Mouse (Mus musculus): ENCODE measurements at regions not wholly inside any gene's neighbourhood (a gene's known extent, or its start where the extent isn't known, plus 50 kb on each side); places are given as distances from the start of the nearest gene placed in this dataset.

GRCm38 (mm10) chr4:53264501-53264900 lies 104.8 kb upstream of the Abca1 start (continued):
- peak; percentile 82 for TF ChIP-seq SIN3A (IDR thresholded peaks at IDR 0.05; ENCODE audit: low read length)

GRCm38 (mm10) chr4:53263776-53264175 lies 104.1 kb upstream of the Abca1 start:
- Histone ChIP-seq H3K36me3 (ENCODE audit: control insufficient read depth in 1 of 2, insufficient read depth in 2 of 2, low read length in 2 of 2) (peaks cover 2 to 38% of the 10 kb centered on the region in 2 experiments), H3K9me3 (replicated peaks; ENCODE audit: insufficient read depth, low read length) (no peaks in the 10 kb centered on the region), H3K27me3 (ENCODE audit: control insufficient read depth in 1 of 2, insufficient read depth in 2 of 2, low read length in 2 of 2) (no peaks in the 10 kb centered on the region), H3K4me3 (ENCODE audit: control insufficient read depth in 1 of 2, insufficient read depth in 1 of 2, low read depth in 2 of 2, low read length in 2 of 2) (no peak overlapping the region), H3K79me2 (ENCODE audit: control insufficient read depth, insufficient read depth, low read length, poor library complexity) (peaks cover 24% of the 10 kb centered on the region), H3K4me1 (ENCODE audit: control insufficient read depth in 1 of 2, insufficient read depth in 2 of 2, low read length in 2 of 2) (peaks cover 12 to 42% of the 10 kb centered on the region in 2 experiments), H3K9ac (ENCODE audit: control insufficient read depth, low read depth, low read length, poor library complexity, severe bottlenecking) (peak overlapping the region; percentile 36), H3K27ac (ENCODE audit: control insufficient read depth, low read depth, low read length) (peak overlapping the region; percentile 89)
- TF ChIP-seq ZKSCAN1 (IDR thresholded peaks at IDR 0.05; ENCODE audit: low read depth, low read length): no peak
- TF ChIP-seq UBTF (IDR thresholded peaks at IDR 0.05; ENCODE audit: borderline replicate concordance, insufficient read depth, low read depth, low read length): no peak
- TF ChIP-seq CHD1 (IDR thresholded peaks at IDR 0.05; ENCODE audit: low read depth, low read length): no peak
- DNase-seq (ENCODE audit: low read depth, low spot score): peak; percentile 28

- no peak for DNase-seq (ENCODE audit: low read depth, low spot score)
- Histone ChIP-seq H3K9ac (ENCODE audit: control insufficient read depth, low read depth, low read length, poor library complexity, severe bottlenecking) (no peak overlapping the region), H3K36me3 (ENCODE audit: control insufficient read depth in 1 of 2, insufficient read depth in 2 of 2, low read length in 2 of 2) (peaks cover 2 to 25% of the 10 kb centered on the region in 2 experiments), H3K27ac (ENCODE audit: control insufficient read depth, low read depth, low read length) (no peak overlapping the region), H3K27me3 (ENCODE audit: control insufficient read depth in 1 of 2, insufficient read depth in 2 of 2, low read length in 2 of 2) (no peaks in the 10 kb centered on the region), H3K9me3 (replicated peaks; ENCODE audit: insufficient read depth, low read length) (no peaks in the 10 kb centered on the region), H3K79me2 (ENCODE audit: control insufficient read depth, insufficient read depth, low read length, poor library complexity) (peaks cover 15% of the 10 kb centered on the region), H3K4me1 (ENCODE audit: control insufficient read depth in 1 of 2, insufficient read depth in 2 of 2, low read length in 2 of 2) (peaks cover 8 to 32% of the 10 kb centered on the region in 2 experiments), H3K4me3 (ENCODE audit: control insufficient read depth in 1 of 2, insufficient read depth in 1 of 2, low read depth in 2 of 2, low read length in 2 of 2) (no peak overlapping the region)
- TF ChIP-seq RAD21 (IDR thresholded peaks at IDR 0.05; ENCODE audit: low read depth, low read length) (no peak), MYB (IDR thresholded peaks at IDR 0.05; ENCODE audit: low read depth, low read length) (no peak), ZKSCAN1 (IDR thresholded peaks at IDR 0.05; ENCODE audit: low read depth, low read length) (no peak), JUND (IDR thresholded peaks at IDR 0.05; ENCODE audit: low read depth, low read length) (no peak), POLR2AphosphoS5 (IDR thresholded peaks at IDR 0.05; ENCODE audit: borderline replicate concordance, low read depth, low read length) (no peak), ZMIZ1 (IDR thresholded peaks at IDR 0.05; ENCODE audit: low read depth, low read length) (no peak), RCOR1 (IDR thresholded peaks at IDR 0.05; ENCODE audit: low read depth, low read length) (no peak), ETS1 (IDR thresholded peaks at IDR 0.05; ENCODE audit: low read depth, low read length) (no peak), EP300 (IDR thresholded peaks at IDR 0.05; ENCODE audit: low read depth in 1 of 2, low read length in 2 of 2) (no peak), GABPA (IDR thresholded peaks at IDR 0.05; ENCODE audit: low read depth, low read length) (no peak), SMC3 (IDR thresholded peaks at IDR 0.05; ENCODE audit: low read depth, low read length) (no peak), TBP (IDR thresholded peaks at IDR 0.05; ENCODE audit: low read depth, low read length) (no peak), BHLHE40 (IDR thresholded peaks at IDR 0.05; ENCODE audit: borderline replicate concordance, low read depth, low read length) (no peak)
Measured at GRCm38 (mm10) chr4:53262466-53262865, 102.8 kb upstream of the Abca1 start.
